Mouse (Mus musculus) limb, embryonic 14.5 days (tissue): ENCODE measurements around the gene Nek4. TPM values are rescaled to one million over a fixed set of nuclear protein-coding genes. Genes with fewer than 3 reads are reported as not detected.
A peak's percentile ranks its signal among the peaks of the same experiment; 100 is the strongest.

ENCODE experiments used
- ATAC-seq: fragments of 200-750 bp; cut with Nextera tagmentation; 2 replicates; pipeline ENCODE4 v1.8.0; 2017; ENCODE audit warnings: low read depth, moderate number of reproducible peaks, moderate TSS enrichment; ENCODE audit not compliant: low FRiP score
- DNase-seq: peaks from one replicate; pipeline ENCODE4 v3.0.0-alpha.2; 2015; ENCODE audit warnings: low spot score
- H3K27ac ChIP-seq: fragments of 300-500 bp; sonication (generic); replicated peaks from 2 replicates; pipeline ENCODE4 v1.5.1; 2014; ENCODE audit warnings: low read depth, mild to moderate bottlenecking, low read length, moderate library complexity, mixed read lengths
- H3K27me3 ChIP-seq: fragments of 300-500 bp; sonication (generic); 2 replicates; pipeline ENCODE4 v1.6.1; 2014; ENCODE audit warnings: low read length, mixed read lengths; ENCODE audit not compliant: control insufficient read depth, insufficient read depth
- H3K36me3 ChIP-seq: fragments of 300-500 bp; sonication (generic); 2 replicates; pipeline ENCODE4 v1.6.1; 2014; ENCODE audit warnings: mild to moderate bottlenecking, low read length, moderate library complexity, mixed read lengths; ENCODE audit not compliant: control insufficient read depth, insufficient read depth
- H3K4me1 ChIP-seq: fragments of 300-500 bp; sonication (generic); 2 replicates; pipeline ENCODE4 v1.6.1; 2014; ENCODE audit warnings: antibody characterized with exemption, low read length, mixed read lengths; ENCODE audit not compliant: control insufficient read depth, insufficient read depth
- H3K4me2 ChIP-seq: fragments of 300-500 bp; sonication (generic); replicated peaks from 2 replicates; pipeline ENCODE4 v1.6.1; 2014; ENCODE audit warnings: low read depth, mild to moderate bottlenecking, low read length, moderate library complexity; ENCODE audit not compliant: severe bottlenecking
- H3K4me3 ChIP-seq: fragments of 300-500 bp; sonication (generic); replicated peaks from 2 replicates; pipeline ENCODE4 v1.5.1; 2014; ENCODE audit warnings: low read length
- H3K9ac ChIP-seq: fragments of 300-500 bp; sonication (generic); 2 replicates; pipeline ENCODE4 v1.6.1; 2014; ENCODE audit warnings: mild to moderate bottlenecking, low read depth, low read length, moderate library complexity; ENCODE audit not compliant: severe bottlenecking
- H3K9me3 ChIP-seq: fragments of 300-500 bp; sonication (generic); 2 replicates; pipeline ENCODE4 v1.6.1; 2016; ENCODE audit warnings: low read length; ENCODE audit not compliant: control insufficient read depth
- POLR2A ChIP-seq: fragments of 200-500 bp; IDR thresholded peaks from 2 replicates; pipeline ENCODE4 v1.8.0; 2012; ENCODE audit warnings: inconsistent platforms, mild to moderate bottlenecking, moderate library complexity, borderline replicate concordance; ENCODE audit not compliant: insufficient read depth, insufficient read length; ENCODE audit errors: extremely low read depth
- WGBS: fragments of 180-500 bp; shearing (Covaris S2); extraction: QIAGEN DNeasy Blood & Tissue Kit; methylation state at CpG from one replicate; pipeline ENCODE4 v1.1.7; 2014; 5-methylcytosine and 5-hydroxymethylcytosine counted together
- polyA plus RNA-seq, 2 experiments: library from polyadenylated mRNA; depleted of rRNA in 1 of 2; stranded (reverse) in 1 of 2; unstranded in 1 of 2; fragments of >200 nt; fragmentation: Nextera tagmentation in 1 of 2; extraction: Ambion mirVana in 1 of 2; gene quantifications; 2 replicates each; pipeline versions ENCODE4 v1.2.1 to v1.2.3; 2012 to 2014

Nek4 gene
- polyA plus RNA-seq, 2 experiments, result 8.0 to 8.8 TPM

- H3K36me3 ChIP-seq, result peaks cover 16% of the 10 kb centered on the region
- H3K27ac ChIP-seq, result peak overlapping the region; percentile 91; the same call in 1 of the 2 replicates
- no peaks in the 10 kb centered on the region for H3K9me3 ChIP-seq
- peak overlapping the region; percentile 93 for H3K9ac ChIP-seq
- H3K4me1 ChIP-seq, result peaks cover 11% of the 10 kb centered on the region
- ATAC-seq, result no peak
- no peak for TF ChIP-seq POLR2A
- peak overlapping the region; percentile 75 for H3K4me2 ChIP-seq
- no peak for DNase-seq
- WGBS, result 58% methylated on average over 10 of the region's 10 CpGs
- H3K4me3 ChIP-seq, result peak overlapping the region; percentile 91
- no peaks in the 10 kb centered on the region for H3K27me3 ChIP-seq
Measured at GRCm38 (mm10) chr14:31000356-31000755, 49.2 kb downstream of the Nek4 start.

GRCm38 (mm10) chr14:31000816-31001306 lies 49.7 kb downstream of the Nek4 start:
- TF ChIP-seq POLR2A, result no peak
- no peaks in the 10 kb centered on the region for H3K9me3 ChIP-seq
- peaks cover 16% of the 10 kb centered on the region for H3K36me3 ChIP-seq
- DNase-seq (no peak), ATAC-seq (0 out of 2 replicates have a peak, but pooled peaks have one; percentile 6)
- 1% methylated on average over 21 of the region's 21 CpGs for WGBS
- peak overlapping the region; percentile 91 for H3K4me3 ChIP-seq
- H3K4me2 ChIP-seq, result peak overlapping the region; percentile 75
- H3K27ac ChIP-seq, result peak overlapping the region; percentile 91
- H3K4me1 ChIP-seq, result peaks cover 11% of the 10 kb centered on the region
- H3K27me3 ChIP-seq, result no peaks in the 10 kb centered on the region
- peak overlapping the region; percentile 93 for H3K9ac ChIP-seq

GRCm38 (mm10) chr14:31001307-31002205 lies 50.4 kb downstream of the Nek4 start, which contains the start of the genes Glt8d1 and Spcs1:
Gene Glt8d1, plus strand, starts transcription at chr14:31001400.
Gene Spcs1, minus strand, starts transcription at chr14:31001672.
- WGBS, result under 1% methylated on average over 72 of the region's 84 CpGs
- Histone ChIP-seq H3K9me3 (no peaks in the 10 kb centered on the region), H3K27ac (peak within 1 kb of the TSS; percentile 91), H3K4me2 (peak within 1 kb of the TSS; percentile 75), H3K36me3 (peaks cover 18% of the 10 kb centered on the region), H3K4me3 (peak within 1 kb of the TSS; percentile 91), H3K4me1 (peaks cover 11% of the 10 kb centered on the region), H3K27me3 (no peaks in the 10 kb centered on the region), H3K9ac (peak within 1 kb of the TSS; percentile 93)
- ATAC-seq (peak; percentile 91), DNase-seq (peak; percentile 68)
- peak; percentile 62; the same call in 1 of the 2 replicates for TF ChIP-seq POLR2A

GRCm38 (mm10) chr14:31004527-31004926 lies 53.4 kb downstream of the Nek4 start:
- peaks cover 11% of the 10 kb centered on the region for H3K4me1 ChIP-seq
- H3K9ac ChIP-seq, result no peak overlapping the region
- H3K4me2 ChIP-seq, result no peak overlapping the region
- DNase-seq, result no peak
- no peaks in the 10 kb centered on the region for H3K9me3 ChIP-seq
- no peak overlapping the region for H3K4me3 ChIP-seq
- H3K27ac ChIP-seq, result no peak overlapping the region
- H3K27me3 ChIP-seq, result no peaks in the 10 kb centered on the region
- peaks cover 25% of the 10 kb centered on the region for H3K36me3 ChIP-seq
- no peak for ATAC-seq
- 85% methylated on average over 2 of the region's 2 CpGs for WGBS
- no peak for TF ChIP-seq POLR2A

GRCm38 (mm10) chr14:31006779-31007178 lies 55.6 kb downstream of the Nek4 start:
- no peak overlapping the region for H3K27ac ChIP-seq
- H3K4me1 ChIP-seq, result peaks cover 4% of the 10 kb centered on the region
- no peak overlapping the region for H3K9ac ChIP-seq
- no peak for DNase-seq
- no peaks in the 10 kb centered on the region for H3K9me3 ChIP-seq
- no peak overlapping the region for H3K4me2 ChIP-seq
- no peaks in the 10 kb centered on the region for H3K27me3 ChIP-seq
- no peak for ATAC-seq
- WGBS, result 71% methylated on average over 5 of the region's 5 CpGs
- H3K4me3 ChIP-seq, result no peak overlapping the region
- H3K36me3 ChIP-seq, result peaks cover 47% of the 10 kb centered on the region
- TF ChIP-seq POLR2A, result no peak
